Mouse (Mus musculus) hematopoietic stem cell, adult 5-6 weeks (primary cell): Measurements from ENCODE around the gene 5430427O19Rik. TPM values are rescaled to one million over a fixed set of nuclear protein-coding genes. Genes with fewer than 3 reads are reported as not detected.
A peak's percentile ranks its signal among the peaks of the same experiment; 100 is the strongest.

Source experiments
- ATAC-seq, 2 experiments: fragments of 125-278 bp in 1 of 2; replicated peaks in 1 of 2; 2 replicates each; pipeline ENCODE4 v1.8.0; 2016 to 2017; ENCODE audit warnings: inconsistent platforms in 2 of 2, mild to moderate bottlenecking in 2 of 2, moderate number of reproducible peaks in 2 of 2, low read depth in 1 of 2, moderate TSS enrichment in 1 of 2; ENCODE audit not compliant: low FRiP score in 2 of 2, poor library complexity in 2 of 2, severe bottlenecking in 2 of 2, insufficient read depth in 1 of 2, low TSS enrichment in 1 of 2
- total RNA-seq: library from RNA; stranded (forward); fragments of 172-1452, 232-1000 nt; gene quantifications from 2 replicates; pipeline ENCODE4 v1.2.3, GENCODE M21; 2017

The 5430427O19Rik gene
- 16.9 and 19.5 TPM in 2 replicates for total RNA-seq

- ATAC-seq = peak; percentile 79 to 87
Observed at GRCm38 (mm10) chrX:85869914-85870483, at the start of gene 5430427O19Rik. Gene 5430427O19Rik, plus strand, starts transcription at chrX:85870354.

- ATAC-seq = peak in 1 of 2 experiments; percentile 42; a peak in 1 of 4 replicates
Observed at GRCm38 (mm10) chrX:85827719-85828453, 42.3 kb upstream of the 5430427O19Rik start.

- ATAC-seq = no peak
Observed at GRCm38 (mm10) chrX:85829000-85829399, 41.2 kb upstream of the 5430427O19Rik start.

- no peak; a peak in 1 of 4 replicates for ATAC-seq
Observed at GRCm38 (mm10) chrX:85839174-85839573, 31.0 kb upstream of the 5430427O19Rik start.

GRCm38 (mm10) chrX:85855938-85856337, 14.2 kb upstream of the 5430427O19Rik start:
- ATAC-seq = no peak

- no peak for ATAC-seq
Observed at GRCm38 (mm10) chrX:85857169-85857568, 13.0 kb upstream of the 5430427O19Rik start.

GRCm38 (mm10) chrX:85868079-85868478, 2.1 kb upstream of the 5430427O19Rik start:
- peak in 1 of 2 experiments; percentile 48; a peak in 2 of 4 replicates for ATAC-seq

GRCm38 (mm10) chrX:85871371-85872056, 1.4 kb downstream of the 5430427O19Rik start:
- no peak for ATAC-seq

GRCm38 (mm10) chrX:85874367-85874766, 4.2 kb downstream of the 5430427O19Rik start:
- ATAC-seq = no peak

- ATAC-seq = no peak
Observed at GRCm38 (mm10) chrX:85875951-85876350, 5.8 kb downstream of the 5430427O19Rik start.

GRCm38 (mm10) chrX:85877747-85878146, 7.6 kb downstream of the 5430427O19Rik start:
- no peak for ATAC-seq

- ATAC-seq = no peak
Observed at GRCm38 (mm10) chrX:85878293-85878692, 8.1 kb downstream of the 5430427O19Rik start.

GRCm38 (mm10) chrX:85879198-85879977, 9.2 kb downstream of the 5430427O19Rik start:
- ATAC-seq = peak; percentile 78 to 80

GRCm38 (mm10) chrX:85886651-85887050, 16.5 kb downstream of the 5430427O19Rik start:
- ATAC-seq = no peak

- no peak for ATAC-seq
Observed at GRCm38 (mm10) chrX:85901195-85901594, 31.0 kb downstream of the 5430427O19Rik start.

- peak; percentile 71; a peak in 3 of 4 replicates for ATAC-seq
Observed at GRCm38 (mm10) chrX:85919034-85919433, 48.9 kb downstream of the 5430427O19Rik start.

GRCm38 (mm10) chrX:85932991-85933390, 62.8 kb downstream of the 5430427O19Rik start:
- ATAC-seq = no peak; a peak in 1 of 4 replicates
